Mouse (Mus musculus) forelimb bud, embryonic 11.5 days (tissue): ENCODE measurements around the gene Gm20388.

ENCODE experiments used
- DNase-seq: peaks from one replicate; pipeline ENCODE4 v3.0.0-alpha.2; 2012; ENCODE audit warnings: low read depth, low spot score

Gm20388 gene

GRCm38 (mm10) chr8:124275377-124276071 lies 4364.9 kb downstream of the Gm20388 start:
- DNase-seq = no peak

- DNase-seq = no peak
These were observed 4367.6 kb downstream of the Gm20388 start for GRCm38 (mm10) chr8:124277951-124278910.

GRCm38 (mm10) chr8:124278956-124279689 lies 4368.5 kb downstream of the Gm20388 start:
- DNase-seq = no peak

GRCm38 (mm10) chr8:124279690-124279985 lies 4369.0 kb downstream of the Gm20388 start:
- DNase-seq = no peak

- DNase-seq = no peak
These were observed 4371.3 kb downstream of the Gm20388 start for GRCm38 (mm10) chr8:124281700-124282541.

GRCm38 (mm10) chr8:124282878-124283630 lies 4372.4 kb downstream of the Gm20388 start:
- no peak for DNase-seq

GRCm38 (mm10) chr8:124283644-124284332 lies 4373.1 kb downstream of the Gm20388 start:
- no peak for DNase-seq

- no peak for DNase-seq
These were observed 4373.7 kb downstream of the Gm20388 start for GRCm38 (mm10) chr8:124284333-124284711.

- no peak for DNase-seq
These were observed 4374.4 kb downstream of the Gm20388 start for GRCm38 (mm10) chr8:124284984-124285576.

- DNase-seq = no peak
These were observed 4376.0 kb downstream of the Gm20388 start for GRCm38 (mm10) chr8:124286461-124287124.

- no peak for DNase-seq
These were observed 4377.7 kb downstream of the Gm20388 start for GRCm38 (mm10) chr8:124288215-124288864.

- no peak for DNase-seq
These were observed 4378.9 kb downstream of the Gm20388 start for GRCm38 (mm10) chr8:124289481-124290050.

- DNase-seq = no peak
These were observed 4380.5 kb downstream of the Gm20388 start for GRCm38 (mm10) chr8:124290911-124291691.

- no peak for DNase-seq
These were observed 4381.1 kb downstream of the Gm20388 start for GRCm38 (mm10) chr8:124291693-124292092.

- no peak for DNase-seq
These were observed 4382.3 kb downstream of the Gm20388 start for GRCm38 (mm10) chr8:124292965-124293364.

GRCm38 (mm10) chr8:124294425-124294824 lies 4383.8 kb downstream of the Gm20388 start:
- DNase-seq = no peak

- DNase-seq = no peak
These were observed 4384.3 kb downstream of the Gm20388 start for GRCm38 (mm10) chr8:124294900-124295299.
